Mouse (Mus musculus) adrenal gland, adult 2 months (tissue): ENCODE measurements around the gene Snx22. TPM values are rescaled to one million over a fixed set of nuclear protein-coding genes. Genes with fewer than 3 reads are reported as not detected.
A peak's percentile ranks its signal among the peaks of the same experiment; 100 is the strongest.

Experiments used
- DNase-seq: peaks from one replicate; pipeline ENCODE4 v3.0.0; 2021
- polyA plus RNA-seq: library from polyadenylated mRNA; depleted of rRNA; stranded (reverse); fragments of >200 nt; gene quantifications from 2 replicates; pipeline ENCODE4 v1.2.3, GENCODE M21; 2012
- total RNA-seq, 2 experiments: library from RNA; stranded (reverse); gene quantifications; 2 replicates each; pipeline ENCODE4 v1.2.3; 2021

Gene Snx22
- total and polyA plus RNA-seq, 3 experiments: 0.29 to 0.84 (median 0.48) TPM

GRCm38 (mm10) chr9:66068971-66069391 lies 538 bp downstream of the Snx22 start:
- peak; percentile 30 for DNase-seq

GRCm38 (mm10) chr9:66068056-66068455 lies 1.5 kb downstream of the Snx22 start:
- no peak for DNase-seq

GRCm38 (mm10) chr9:66067542-66067941 lies 2.0 kb downstream of the Snx22 start:
- DNase-seq: peak; percentile 34

GRCm38 (mm10) chr9:66066791-66067190 lies 2.7 kb downstream of the Snx22 start:
- DNase-seq: no peak

GRCm38 (mm10) chr9:66064316-66064715 lies 5.2 kb downstream of the Snx22 start:
- no peak for DNase-seq

GRCm38 (mm10) chr9:66063446-66063845 lies 6.1 kb downstream of the Snx22 start:
- peak; percentile 52 for DNase-seq

GRCm38 (mm10) chr9:66061656-66062055 lies 7.9 kb downstream of the Snx22 start:
- DNase-seq: no peak

GRCm38 (mm10) chr9:66060986-66061385 lies 8.5 kb downstream of the Snx22 start:
- DNase-seq: no peak

- DNase-seq: no peak
These were observed 9.2 kb downstream of the Snx22 start for GRCm38 (mm10) chr9:66060308-66060647.

- DNase-seq: peak; percentile 100
These were observed 9.8 kb downstream of the Snx22 start, which contains the start of gene Ppib for GRCm38 (mm10) chr9:66059583-66060307. TSS of gene Ppib (plus strand) at chr9:66060222.

GRCm38 (mm10) chr9:66053620-66054019 lies 15.9 kb downstream of the Snx22 start:
- DNase-seq: no peak

- DNase-seq: no peak
These were observed 16.8 kb downstream of the Snx22 start for GRCm38 (mm10) chr9:66052731-66053130.

- DNase-seq: no peak
These were observed 18.0 kb downstream of the Snx22 start for GRCm38 (mm10) chr9:66051493-66051892.

- DNase-seq: no peak
These were observed 19.5 kb downstream of the Snx22 start for GRCm38 (mm10) chr9:66049931-66050601.

- no peak for DNase-seq
These were observed 26.3 kb downstream of the Snx22 start for GRCm38 (mm10) chr9:66043241-66043640.

- DNase-seq: no peak
These were observed 27.2 kb downstream of the Snx22 start for GRCm38 (mm10) chr9:66042331-66042730.

- no peak for DNase-seq
These were observed 28.7 kb downstream of the Snx22 start for GRCm38 (mm10) chr9:66040801-66041200.

- DNase-seq: no peak
These were observed 30.2 kb downstream of the Snx22 start for GRCm38 (mm10) chr9:66039290-66039689.

GRCm38 (mm10) chr9:66038581-66038980 lies 30.9 kb downstream of the Snx22 start:
- DNase-seq: no peak

- no peak for DNase-seq
These were observed 31.4 kb downstream of the Snx22 start for GRCm38 (mm10) chr9:66038082-66038481.

GRCm38 (mm10) chr9:66020601-66021000 lies 48.9 kb downstream of the Snx22 start:
- DNase-seq: peak; percentile 44
